Mouse (Mus musculus) thymus, adult 2 months (tissue): ENCODE results near the gene Bcor.

ENCODE experiments used
- CTCF ChIP-seq: fragments of 200-500 bp; IDR thresholded peaks from 2 replicates; pipeline ENCODE4 v1.5.1; 2012; ENCODE audit warnings: mild to moderate bottlenecking, control low read depth, low read length, moderate library complexity, borderline replicate concordance; ENCODE audit not compliant: control insufficient read depth, poor library complexity, insufficient read depth; ENCODE audit errors: extremely low read depth
- POLR2A ChIP-seq: fragments of 200-500 bp; IDR thresholded peaks from 2 replicates; pipeline ENCODE4 v1.6.1; 2012; ENCODE audit warnings: mild to moderate bottlenecking, low read length, control low read depth, moderate library complexity; ENCODE audit not compliant: control insufficient read depth, poor library complexity, insufficient read depth; ENCODE audit errors: extremely low read depth

DNA sequence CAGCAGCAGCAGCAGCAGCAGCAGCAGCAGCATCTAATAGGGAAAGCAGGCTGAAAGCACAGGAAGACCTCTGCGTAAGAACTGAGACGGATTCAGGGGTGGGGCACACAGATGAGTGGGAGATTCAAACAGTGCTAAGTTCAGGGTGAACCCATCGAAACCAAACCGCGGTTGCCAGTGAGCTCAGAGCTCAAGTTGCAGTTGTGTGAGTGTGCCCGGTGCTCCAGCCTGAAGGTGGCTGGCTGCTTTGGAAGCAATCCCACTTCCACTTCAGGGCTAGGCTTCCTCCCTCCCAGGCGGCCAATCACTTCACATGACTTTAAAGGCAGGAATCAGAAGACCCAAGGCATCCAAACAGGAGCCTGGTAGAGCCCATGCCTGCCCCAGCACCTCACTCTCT is 44.0 kb downstream of the Bcor start:
- TF ChIP-seq CTCF (no peak), POLR2A (no peak)
